Mouse (Mus musculus) retina, postnatal 7 days (tissue): ENCODE measurements around the gene Sipa1l2.

Experiments
- DNase-seq: peaks from one replicate; pipeline ENCODE4 v3.0.0-alpha.2; 2012; ENCODE audit warnings: low read depth, low spot score

Gene Sipa1l2

DNA sequence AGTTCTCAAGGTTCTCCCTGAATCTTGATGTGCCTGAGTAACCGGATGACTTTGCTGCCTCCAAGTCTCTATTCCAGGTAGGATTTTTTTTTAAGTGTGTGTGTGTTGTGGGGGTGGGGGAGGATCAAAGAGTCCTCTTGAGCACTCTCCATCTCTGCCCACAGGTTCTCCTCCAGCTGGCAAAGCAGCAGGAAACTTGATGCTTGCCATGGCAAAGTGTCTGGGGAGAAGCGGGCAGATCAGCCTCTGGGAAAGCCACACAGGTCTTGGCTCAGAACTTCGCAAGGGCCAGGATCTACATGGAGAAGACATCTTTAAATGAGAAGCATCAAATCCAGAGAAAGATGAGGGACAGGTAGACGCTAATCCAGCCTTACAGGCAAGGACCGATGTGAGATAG, 10.8 kb upstream of the Sipa1l2 start:
- no peak for DNase-seq

GRCm38 (mm10) chr8:125576127-125576526, 6.5 kb upstream of the Sipa1l2 start:
- DNase-seq, result no peak

DNA sequence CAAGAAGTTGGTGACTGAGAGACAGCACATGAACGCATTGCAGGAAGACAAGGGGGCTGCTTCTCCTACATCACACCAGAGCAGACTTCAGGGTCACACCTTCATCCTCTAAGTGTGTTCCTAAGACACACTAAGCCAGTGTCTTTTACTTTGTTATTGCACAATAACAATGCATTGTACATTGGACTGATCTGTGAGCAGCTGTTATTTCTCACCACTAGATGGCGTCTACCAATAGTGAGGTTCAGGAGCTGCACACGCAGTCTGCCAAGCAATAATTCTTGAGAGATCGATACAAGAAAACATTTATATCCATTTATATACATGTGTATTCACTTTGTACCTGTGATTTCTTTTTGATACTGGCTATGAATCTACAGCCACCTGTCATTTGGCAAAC, 4.7 kb upstream of the Sipa1l2 start:
- DNase-seq, result no peak

DNA sequence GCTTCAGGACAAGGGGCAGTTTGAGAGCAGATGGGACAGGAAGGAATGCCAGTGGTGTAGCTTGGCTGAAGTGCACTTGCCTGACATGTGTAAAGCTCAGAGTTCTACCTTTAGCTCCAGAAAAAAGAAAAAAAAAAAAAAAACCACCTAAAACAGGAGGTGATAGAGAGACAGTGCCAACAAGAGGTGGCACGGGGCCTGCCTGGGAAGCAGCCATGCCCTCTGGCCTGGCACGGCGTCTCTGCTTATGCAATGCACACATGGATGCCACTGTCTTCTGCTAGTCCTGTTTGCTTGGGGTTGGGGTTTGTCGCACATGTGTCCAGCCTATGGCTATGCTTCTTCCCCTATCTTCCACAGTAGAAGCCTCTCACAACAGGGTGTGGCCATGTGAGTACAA, 2.6 kb upstream of the Sipa1l2 start:
- no peak for DNase-seq

- DNase-seq, result no peak
Observed at GRCm38 (mm10) chr8:125570835-125571465, 1.3 kb upstream of the Sipa1l2 start.

GRCm38 (mm10) chr8:125570389-125570788, 781 bp upstream of the Sipa1l2 start:
- no peak for DNase-seq

DNA sequence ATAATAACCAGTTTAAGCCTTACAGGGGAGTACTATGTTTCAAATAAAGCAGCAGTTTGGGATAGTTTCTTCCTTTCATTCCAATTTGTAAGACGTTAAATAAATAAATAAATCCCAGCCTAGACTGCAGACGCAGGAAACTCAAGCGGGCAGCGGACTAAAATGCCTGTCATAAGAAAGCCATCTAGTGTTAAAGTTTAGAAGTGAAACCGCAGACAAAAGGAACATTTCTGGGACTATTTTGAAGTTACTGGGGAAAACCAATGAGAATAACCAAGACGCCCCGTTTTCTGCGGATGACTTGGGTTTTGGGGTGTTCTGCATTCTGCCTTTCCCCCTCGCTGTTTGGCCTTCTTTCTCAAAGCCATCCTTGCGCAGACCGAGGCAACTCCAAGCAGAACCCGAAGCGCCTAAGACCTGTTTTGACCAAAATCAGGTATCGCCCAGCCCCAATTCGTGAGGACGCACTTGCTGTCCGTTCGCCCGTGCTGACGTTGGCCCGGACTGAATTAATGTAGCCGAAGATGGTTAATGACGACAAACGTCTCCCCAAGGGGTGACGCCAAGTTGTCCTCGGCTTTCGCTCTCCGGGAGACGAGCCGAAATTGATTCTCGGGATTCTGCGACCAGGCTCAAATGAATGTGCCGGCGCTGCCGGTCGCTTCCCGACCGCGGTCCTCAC, 616 bp downstream of the Sipa1l2 start:
- DNase-seq, result peak; percentile 28

- no peak for DNase-seq
Observed at GRCm38 (mm10) chr8:125568421-125568850, 1.2 kb downstream of the Sipa1l2 start.

DNA sequence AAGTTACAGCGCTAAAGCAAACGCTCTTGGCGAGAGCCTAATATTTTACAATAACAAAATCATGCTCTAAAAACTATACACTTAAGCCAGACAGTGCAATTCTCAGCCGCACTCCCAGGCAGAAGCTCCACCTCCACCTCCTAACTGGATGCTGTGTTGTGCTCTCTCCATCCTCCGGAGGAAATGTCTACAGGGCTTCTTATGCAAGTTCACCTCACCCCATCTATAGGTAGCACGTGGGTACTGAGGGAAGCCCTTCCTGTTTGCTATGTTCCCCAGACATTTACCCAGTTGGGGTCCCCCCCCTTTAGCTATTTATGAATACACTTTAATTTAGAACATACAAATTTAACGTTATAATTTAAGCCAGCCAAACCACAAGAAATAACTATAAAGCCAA, 2.0 kb downstream of the Sipa1l2 start:
- no peak for DNase-seq

- no peak for DNase-seq
Observed at GRCm38 (mm10) chr8:125562878-125563277, 6.7 kb downstream of the Sipa1l2 start.

- DNase-seq, result no peak
Observed at GRCm38 (mm10) chr8:125560825-125561490, 8.7 kb downstream of the Sipa1l2 start.

- DNase-seq, result no peak
Observed at GRCm38 (mm10) chr8:125559066-125559653, 10.4 kb downstream of the Sipa1l2 start.

DNA sequence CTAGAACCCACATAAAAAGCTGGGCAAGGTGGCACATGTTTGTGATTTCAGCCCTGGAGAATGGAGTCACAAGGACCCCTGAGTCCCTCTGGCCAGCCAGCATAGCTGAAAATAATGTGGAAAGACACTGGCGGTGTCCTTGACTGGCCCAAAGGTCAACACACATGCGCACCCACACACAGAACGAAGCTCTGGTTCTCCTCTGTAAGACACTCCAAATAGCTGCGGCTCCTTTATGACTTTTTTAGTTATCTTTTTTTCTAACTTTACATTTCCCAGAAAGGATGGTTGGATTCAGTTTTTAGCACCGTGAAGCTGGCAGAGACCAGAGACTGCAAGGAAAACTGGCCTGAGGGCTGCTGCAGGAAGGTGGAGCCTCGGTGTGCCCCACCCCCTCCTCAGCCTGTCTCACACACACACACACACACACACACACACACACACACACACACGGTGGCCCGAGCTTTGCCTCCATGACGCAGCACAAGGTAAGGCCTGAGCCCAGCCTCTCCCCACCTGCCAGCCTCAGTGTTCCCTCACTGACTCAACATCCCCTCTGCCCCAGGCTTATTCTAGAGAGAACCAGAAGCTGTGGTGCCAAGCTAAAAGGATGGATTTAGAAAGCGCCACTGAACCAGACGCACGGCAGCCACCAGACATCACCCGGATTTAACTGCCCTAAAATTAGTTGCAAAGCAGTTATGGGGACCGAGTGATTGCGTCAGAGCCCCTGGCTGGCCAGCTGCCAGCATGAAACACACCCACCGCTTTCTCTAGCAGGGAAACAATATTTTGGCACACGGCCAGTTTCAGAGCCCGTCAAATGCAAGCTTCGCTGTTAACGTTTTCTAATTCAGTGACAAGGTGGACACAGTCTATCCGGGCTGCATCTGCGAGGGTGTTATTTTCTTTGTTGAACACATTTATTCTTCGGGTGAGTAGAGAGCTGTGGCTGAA, 11.2 kb downstream of the Sipa1l2 start:
- peak; percentile 35 for DNase-seq

- no peak for DNase-seq
Observed at GRCm38 (mm10) chr8:125557391-125558108, 12.1 kb downstream of the Sipa1l2 start.

DNA sequence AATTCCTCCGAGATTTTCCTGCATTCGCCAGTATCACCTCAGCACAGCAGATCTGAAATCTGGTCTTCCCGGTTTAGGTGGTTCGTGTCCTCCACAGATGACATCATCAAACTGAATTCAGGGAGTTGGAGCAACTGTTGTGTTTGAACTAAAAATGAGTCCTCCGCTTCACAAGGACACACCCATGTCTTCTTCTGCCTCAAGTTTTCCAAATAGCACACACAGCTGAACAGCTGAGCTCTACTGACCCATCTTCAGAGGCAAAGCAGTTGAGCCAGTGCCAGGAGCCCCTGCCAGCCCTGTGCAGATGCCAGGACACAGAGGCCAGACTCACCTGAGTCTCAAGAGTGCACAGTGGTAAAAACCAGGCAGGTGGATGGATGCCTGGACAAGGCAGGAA, 12.9 kb downstream of the Sipa1l2 start:
- no peak for DNase-seq

DNA sequence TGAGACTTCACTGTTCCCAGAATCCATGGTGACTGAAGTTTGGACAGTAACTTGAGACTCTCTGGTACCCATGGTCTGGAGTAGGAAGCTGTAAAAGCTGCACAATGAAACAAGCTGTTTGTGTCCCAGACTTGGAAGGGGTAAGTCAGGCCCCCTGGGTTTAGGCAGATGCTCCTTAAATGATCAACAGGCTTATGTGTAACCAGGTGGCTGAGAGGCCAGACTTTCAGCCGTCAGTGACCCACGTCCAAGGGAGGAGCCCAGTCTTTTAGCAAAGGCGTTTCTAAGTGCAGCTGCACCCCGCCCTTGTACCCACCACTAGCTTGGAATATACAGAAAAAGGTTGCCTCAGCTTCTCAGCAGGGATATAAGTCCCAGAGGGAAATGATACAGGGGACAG, 19.0 kb downstream of the Sipa1l2 start:
- no peak for DNase-seq

DNA sequence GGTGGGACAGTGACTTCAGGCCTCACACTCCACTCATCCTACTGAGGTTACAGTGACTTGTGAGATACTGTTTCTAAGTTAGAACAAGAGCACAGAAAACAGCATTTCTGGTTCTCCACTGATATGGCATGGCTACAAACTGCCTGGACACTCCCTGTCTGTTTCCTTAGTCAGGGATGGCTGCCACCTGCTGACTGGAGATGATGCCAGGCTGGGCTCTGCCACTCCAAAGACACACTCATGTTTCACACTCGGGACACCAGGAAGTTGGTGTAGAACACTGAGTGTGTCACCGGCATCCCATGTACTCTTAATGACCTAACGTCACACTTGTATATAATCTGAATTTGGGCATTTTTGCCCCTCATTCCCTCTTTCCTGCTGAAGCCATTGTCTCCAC, 22.3 kb downstream of the Sipa1l2 start:
- DNase-seq, result no peak

DNA sequence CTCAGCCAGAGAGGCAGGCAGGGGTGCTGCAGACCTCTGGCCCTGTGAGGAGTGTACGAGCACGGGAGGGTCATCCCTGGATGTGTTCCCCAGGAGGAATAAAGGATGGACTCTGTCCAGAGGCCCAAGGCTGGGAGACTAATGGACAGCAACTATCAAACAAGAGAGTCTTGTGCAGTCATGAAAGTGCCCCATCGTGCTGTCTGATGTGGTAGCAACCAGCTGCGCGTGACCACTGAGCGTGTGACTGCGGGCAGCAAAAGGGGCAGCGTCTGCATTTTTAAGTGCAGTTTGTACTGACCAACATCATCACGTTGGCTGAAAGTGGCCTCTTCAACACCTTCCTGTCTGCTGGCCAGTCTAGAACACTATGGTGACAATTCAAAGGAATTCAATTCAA, 23.7 kb downstream of the Sipa1l2 start:
- no peak for DNase-seq

- no peak for DNase-seq
Observed at GRCm38 (mm10) chr8:125542893-125543613, 26.6 kb downstream of the Sipa1l2 start.
